Mouse (Mus musculus) Patski (cell line): ENCODE data around the gene Des. TPM values are rescaled to one million over a fixed set of nuclear protein-coding genes. Genes with fewer than 3 reads are reported as not detected.

Experiments
- ATAC-seq: fragments of 100-300 bp; one replicate; pipeline ENCODE4 v1.8.0; 2021
- CTCF ChIA-PET: fragments of 350-600 bp; sonication (Branson Sonifier 250); formaldehyde crosslinking; loops from one replicate; lab custom pipeline; 2022; ENCODE audit warnings: inconsistent platforms; lab: Charles Lee
- POLR2A ChIA-PET: fragments of 350-600 bp; sonication (Branson Sonifier 250); formaldehyde crosslinking; loops from one replicate; lab custom pipeline; 2022; ENCODE audit warnings: antibody characterized with exemption, inconsistent platforms; lab: Charles Lee
- DNase-seq: peaks from one replicate; pipeline ENCODE4 v3.0.0-alpha.2; 2011; ENCODE audit warnings: low read depth, low spot score
- H3K27me3 ChIP-seq: fragments of 371-371 bp; one replicate; pipeline ENCODE4 v1.5.1; 2021
- CTCF ChIP-seq: fragments of 100-300 bp; IDR thresholded peaks from one replicate; pipeline ENCODE4 v1.5.1; 2021
- in situ Hi-C: fragments of 300-500 bp; cut with MboI; formaldehyde crosslinking; loops from 3 replicates; pipeline ENCODE4 v1.11.1; 2018; ENCODE audit warnings: low pct_unique_long_range_greater_than_20kb, mixed read lengths
- polyA plus RNA-seq: library from polyadenylated mRNA; unstranded; gene quantifications from one replicate; pipeline ENCODE4 v1.2.3, GENCODE M21; 2021

The Des gene
- polyA plus RNA-seq, 1 experiment from 2014 or later: 0.23 TPM

GRCm38 (mm10) chr1:75381482-75382355 lies 21.6 kb downstream of the Des start:
- in situ Hi-C loops: no loop called here
- TF ChIP-seq CTCF: no peak
- CTCF ChIA-PET: interaction anchor here (1.0 to 2.1 kb wide), 2 partner anchors 10 to 20 kb away, joined by 3 to 9 read pairs; no protein-coding TSS in a partner anchor
- H3K27me3 ChIP-seq: peaks cover 9% of the 10 kb centered on the region
- ATAC-seq (peak; percentile 33), DNase-seq (no peak)
- POLR2A ChIA-PET: interaction anchor here (0.6 to 1.0 kb wide), 4 partner anchors 9 to 55 kb away, joined by 3 to 5 read pairs (median 4); no protein-coding TSS in a partner anchor

GRCm38 (mm10) chr1:75382356-75383071 lies 22.4 kb downstream of the Des start:
- ChIA-PET POLR2A (interaction anchor here (0.6 to 1.0 kb wide), 3 partner anchors 8 to 56 kb away, joined by 3 to 5 read pairs (median 4); no protein-coding TSS in a partner anchor), CTCF (interaction anchor here (1.0 kb wide), 1 partner anchor 19 kb away, joined by 3 read pairs; no protein-coding TSS in a partner anchor)
- no peak for TF ChIP-seq CTCF
- DNase-seq (no peak), ATAC-seq (peak; percentile 4)
- H3K27me3 ChIP-seq: peaks cover 8% of the 10 kb centered on the region
- in situ Hi-C loops: no loop called here

GRCm38 (mm10) chr1:75384470-75385141 lies 24.5 kb downstream of the Des start:
- no peak for ATAC-seq
- in situ Hi-C loops: no loop called here
- CTCF ChIA-PET: no interaction called here
- POLR2A ChIA-PET: interaction anchor here (0.6 to 1.0 kb wide), 2 partner anchors 16 to 52 kb away, joined by 3 to 4 read pairs; no protein-coding TSS in a partner anchor
- no peak for TF ChIP-seq CTCF
- peaks cover 19% of the 10 kb centered on the region for H3K27me3 ChIP-seq
- DNase-seq: no peak

GRCm38 (mm10) chr1:75385142-75385730 lies 25.1 kb downstream of the Des start:
- ATAC-seq (no peak), DNase-seq (no peak)
- POLR2A ChIA-PET: interaction anchor here (0.6 kb wide), 2 partner anchors 15 to 51 kb away, joined by 3 read pairs; no protein-coding TSS in a partner anchor
- no peak for TF ChIP-seq CTCF
- CTCF ChIA-PET: no interaction called here
- H3K27me3 ChIP-seq: peaks cover 14% of the 10 kb centered on the region
- in situ Hi-C loops: no loop called here

- no peak for ATAC-seq
- in situ Hi-C loops: no loop called here
- no peak for TF ChIP-seq CTCF
These were observed 26.0 kb downstream of the Des start for GRCm38 (mm10) chr1:75386149-75386548.

GRCm38 (mm10) chr1:75387469-75387928 lies 27.4 kb downstream of the Des start:
- peaks cover 14% of the 10 kb centered on the region for H3K27me3 ChIP-seq
- DNase-seq (no peak), ATAC-seq (no peak)
- ChIA-PET POLR2A (interaction anchor here (0.6 kb wide), 1 partner anchor 22 kb away, joined by 4 read pairs; no protein-coding TSS in a partner anchor), CTCF (interaction anchor here (1.4 kb wide), 1 partner anchor 10 kb away, joined by 4 read pairs; no protein-coding TSS in a partner anchor)
- in situ Hi-C loops: no loop called here
- TF ChIP-seq CTCF: no peak

More at GRCm38 (mm10) chr1:75386149-75386548, 26.0 kb downstream of the Des start:
- H3K27me3 ChIP-seq: peaks cover 14% of the 10 kb centered on the region
- no peak for DNase-seq
- CTCF ChIA-PET: no interaction called here
- POLR2A ChIA-PET: no interaction called here

- TF ChIP-seq CTCF: no peak
- no peak for ATAC-seq
- ChIA-PET CTCF (interaction anchor here (1.4 kb wide), 1 partner anchor 11 kb away, joined by 4 read pairs; no protein-coding TSS in a partner anchor), POLR2A (interaction anchor here (0.6 kb wide), 1 partner anchor 21 kb away, joined by 4 read pairs; no protein-coding TSS in a partner anchor)
- in situ Hi-C loops: no loop called here
- no peak for DNase-seq
- H3K27me3 ChIP-seq: peaks cover 14% of the 10 kb centered on the region
These were observed 28.1 kb downstream of the Des start for GRCm38 (mm10) chr1:75387929-75388897.

- CTCF ChIA-PET: no interaction called here
- no peak for TF ChIP-seq CTCF
These were observed 28.9 kb downstream of the Des start for GRCm38 (mm10) chr1:75388898-75389515.

More at GRCm38 (mm10) chr1:75388898-75389515, 28.9 kb downstream of the Des start:
- H3K27me3 ChIP-seq: peaks cover 14% of the 10 kb centered on the region
- DNase-seq: no peak
- in situ Hi-C loops: no loop called here
- POLR2A ChIA-PET: no interaction called here
- no peak for ATAC-seq
